Mouse (Mus musculus) retina, postnatal 7 days (tissue): ENCODE results near the gene 1700029J07Rik.
A peak's percentile ranks its signal among the peaks of the same experiment; 100 is the strongest.

ENCODE experiments used
- DNase-seq: peaks from one replicate; pipeline ENCODE4 v3.0.0-alpha.2; 2012; ENCODE audit warnings: low read depth, low spot score

1700029J07Rik gene

GRCm38 (mm10) chr8:45975126-45975836 lies at the start of gene 1700029J07Rik, which contains the start of gene Ufsp2:
1700029J07Rik (minus strand) TSS chr8:45975252.
Ufsp2 (plus strand) TSS chr8:45975528.
- DNase-seq: peak; percentile 95

- DNase-seq: no peak
Observed at GRCm38 (mm10) chr8:46024392-46024791, 49.3 kb upstream of the 1700029J07Rik start.

- no peak for DNase-seq
Observed at GRCm38 (mm10) chr8:46022758-46023157, 47.7 kb upstream of the 1700029J07Rik start.

GRCm38 (mm10) chr8:46022203-46022602 lies 47.2 kb upstream of the 1700029J07Rik start:
- DNase-seq: no peak

- peak; percentile 58 for DNase-seq
Observed at GRCm38 (mm10) chr8:46010746-46011680, 36.0 kb upstream of the 1700029J07Rik start.

GRCm38 (mm10) chr8:46010306-46010705 lies 35.3 kb upstream of the 1700029J07Rik start:
- no peak for DNase-seq

- DNase-seq: no peak
Observed at GRCm38 (mm10) chr8:46007050-46007672, 32.1 kb upstream of the 1700029J07Rik start.

GRCm38 (mm10) chr8:46005596-46005995 lies 30.5 kb upstream of the 1700029J07Rik start, which contains the start of gene Ankrd37:
Ankrd37 (minus strand) TSS chr8:46005707.
- no peak for DNase-seq

GRCm38 (mm10) chr8:45999784-46000705 lies 25.0 kb upstream of the 1700029J07Rik start:
- peak; percentile 97 for DNase-seq

- DNase-seq: no peak
Observed at GRCm38 (mm10) chr8:45999138-45999783, 24.2 kb upstream of the 1700029J07Rik start, which contains the start of gene Lrp2bp. Lrp2bp (plus strand) TSS chr8:45999303.

GRCm38 (mm10) chr8:45998228-45998627 lies 23.2 kb upstream of the 1700029J07Rik start:
- no peak for DNase-seq

GRCm38 (mm10) chr8:45995576-45995975 lies 20.5 kb upstream of the 1700029J07Rik start:
- no peak for DNase-seq

- DNase-seq: no peak
Observed at GRCm38 (mm10) chr8:45994111-45994510, 19.1 kb upstream of the 1700029J07Rik start.

GRCm38 (mm10) chr8:45990631-45991310 lies 15.7 kb upstream of the 1700029J07Rik start:
- no peak for DNase-seq

- no peak for DNase-seq
Observed at GRCm38 (mm10) chr8:45988189-45988588, 13.1 kb upstream of the 1700029J07Rik start.

- no peak for DNase-seq
Observed at GRCm38 (mm10) chr8:45986665-45987064, 11.6 kb upstream of the 1700029J07Rik start.

GRCm38 (mm10) chr8:45975837-45976468 lies 901 bp upstream of the 1700029J07Rik start:
- peak; percentile 44 for DNase-seq

- no peak for DNase-seq
Observed at GRCm38 (mm10) chr8:45973988-45974505, 1.0 kb downstream of the 1700029J07Rik start.

GRCm38 (mm10) chr8:45970894-45971293 lies 4.2 kb downstream of the 1700029J07Rik start:
- DNase-seq: no peak
